Mouse (Mus musculus): ENCODE data around the gene Dennd6a. TPM values are rescaled to one million over a fixed set of nuclear protein-coding genes. Genes with fewer than 3 reads are reported as not detected.

Dennd6a gene
- total RNA-seq, 1 experiment from 2014 or later, result 52.7 TPM

DNA sequence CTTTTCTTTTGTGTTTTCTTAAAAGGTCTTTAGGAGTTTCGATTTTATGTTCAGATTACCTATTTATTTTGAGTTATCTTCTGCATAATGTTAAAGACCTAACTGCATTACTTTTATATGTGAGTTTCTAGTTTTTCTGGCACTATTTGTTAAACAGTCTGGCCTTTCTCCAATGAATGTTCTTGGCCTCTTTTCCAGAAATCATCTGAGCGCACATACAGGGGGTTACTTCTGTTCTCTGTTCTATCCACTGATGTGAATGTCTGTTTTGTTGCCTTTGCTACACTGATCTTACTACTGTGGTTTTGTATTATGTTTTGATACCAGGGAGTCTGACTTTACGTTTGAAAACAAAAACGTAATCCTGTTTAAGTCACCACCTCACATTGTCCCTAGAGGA is 3.8 kb upstream of the Dennd6a start:
- ATAC-seq (replicated peaks; ENCODE audit: low read depth, poor library complexity, severe bottlenecking), result no peak

DNA sequence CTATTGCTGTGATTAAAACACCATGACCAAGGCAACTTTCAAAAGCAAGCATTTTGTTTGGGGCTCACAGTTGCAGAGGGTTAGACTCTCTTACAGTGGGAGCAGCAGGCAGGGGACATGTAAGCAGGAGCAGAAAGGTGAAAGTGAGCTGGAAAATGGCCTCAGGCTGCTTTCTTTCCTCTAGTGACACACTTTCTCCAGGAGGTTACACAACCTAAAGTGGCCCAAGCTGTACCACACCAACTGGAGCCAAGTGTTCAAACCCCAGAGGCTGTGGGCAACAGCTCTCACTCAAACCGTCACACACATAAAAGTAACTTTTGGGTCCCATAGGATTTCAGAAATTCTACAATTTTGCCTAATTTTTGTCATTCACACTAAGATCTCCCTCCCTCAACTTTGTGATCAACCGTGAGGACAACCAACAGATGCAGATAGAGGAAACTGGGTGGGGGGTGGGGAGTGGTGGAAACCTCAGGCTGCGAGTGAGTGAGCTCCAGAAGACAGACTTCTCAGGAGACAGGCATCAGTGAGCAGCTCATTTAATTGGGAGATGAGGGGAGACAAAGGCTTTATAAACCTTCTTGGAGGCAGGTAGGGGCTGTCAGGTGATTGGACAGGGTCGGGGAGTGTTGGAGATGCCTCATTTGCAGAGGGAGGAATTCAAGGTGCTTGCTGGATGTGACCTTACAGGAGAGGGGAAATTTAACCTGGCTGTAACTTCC is 1.5 kb upstream of the Dennd6a start:
- ATAC-seq (replicated peaks; ENCODE audit: low read depth, poor library complexity, severe bottlenecking), result peak; percentile 29; the same call in 1 of the 2 replicates

- ATAC-seq (replicated peaks; ENCODE audit: low read depth, poor library complexity, severe bottlenecking), result no peak
Observed at GRCm38 (mm10) chr14:26576255-26576780, 2.7 kb downstream of the Dennd6a start.

DNA sequence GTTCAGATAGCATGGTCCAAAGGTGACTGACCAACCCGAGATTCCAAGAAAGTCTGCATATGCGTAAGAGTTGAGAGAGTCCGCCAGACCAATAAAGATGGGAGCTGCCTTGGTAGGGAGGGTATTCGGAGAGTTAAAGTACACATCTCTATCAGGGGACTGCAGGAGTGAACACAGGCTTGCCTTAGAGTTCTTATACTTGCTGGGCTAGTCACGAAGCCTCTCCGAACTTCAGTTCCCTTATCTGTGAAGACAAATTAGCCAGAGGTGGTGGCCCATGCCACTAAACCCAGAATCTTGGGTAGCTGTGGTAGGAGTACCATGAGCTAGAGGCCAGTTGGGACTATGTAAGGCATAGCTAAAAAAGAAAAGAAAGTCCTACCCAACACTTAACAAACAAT is 5.1 kb downstream of the Dennd6a start:
- ATAC-seq (replicated peaks; ENCODE audit: low read depth, poor library complexity, severe bottlenecking), result peak; percentile 51

DNA sequence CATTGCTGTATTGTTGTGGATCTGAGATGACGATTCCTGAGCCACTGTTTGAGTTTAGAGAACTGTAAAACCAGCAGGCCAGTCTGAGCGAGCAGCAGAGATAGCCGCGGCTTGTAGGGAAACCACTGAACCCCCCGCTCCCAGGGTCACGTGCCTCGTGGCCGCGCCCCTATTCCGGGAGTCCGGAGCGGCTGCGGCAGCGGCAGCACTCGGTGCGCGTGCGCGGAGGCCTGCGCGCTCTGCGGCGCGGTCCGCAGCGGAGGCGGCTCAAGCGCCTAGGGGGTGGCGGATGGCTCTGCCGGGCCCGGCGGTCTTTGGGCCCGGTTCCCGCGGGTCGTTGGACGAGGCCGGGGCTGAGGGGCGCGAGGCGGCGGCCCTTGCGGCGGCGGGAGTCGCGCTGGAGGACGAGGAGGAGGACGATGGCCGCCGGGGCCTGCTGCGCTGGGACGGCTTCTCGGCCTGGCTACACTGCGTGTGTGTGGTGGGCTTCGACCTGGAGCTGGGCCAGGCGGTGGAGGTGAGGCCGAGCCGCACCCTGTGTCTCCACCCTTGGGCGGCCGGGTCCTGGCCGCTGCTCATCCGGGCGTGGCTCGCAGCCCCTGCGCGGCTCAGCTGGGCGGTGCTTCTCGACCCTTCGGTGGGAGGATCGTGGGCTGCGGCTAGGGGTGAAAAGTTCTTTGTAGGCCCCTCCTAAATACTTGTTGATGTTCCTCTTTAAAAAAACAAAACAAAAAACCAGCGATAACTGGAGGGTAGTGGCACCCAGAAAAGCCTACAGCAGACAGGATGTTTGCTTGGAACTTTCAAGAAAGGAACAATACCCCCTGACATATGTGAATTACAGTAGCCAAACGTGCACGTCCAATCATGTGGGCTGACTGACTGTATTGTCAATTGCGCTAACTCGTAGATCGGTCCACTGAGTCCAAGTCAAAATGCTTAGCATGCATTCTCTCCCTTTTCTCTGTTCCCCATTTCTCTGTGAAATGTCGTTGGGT is 6.0 kb downstream of the Dennd6a start:
- ATAC-seq (replicated peaks; ENCODE audit: low read depth, poor library complexity, severe bottlenecking), result peak; percentile 89

DNA sequence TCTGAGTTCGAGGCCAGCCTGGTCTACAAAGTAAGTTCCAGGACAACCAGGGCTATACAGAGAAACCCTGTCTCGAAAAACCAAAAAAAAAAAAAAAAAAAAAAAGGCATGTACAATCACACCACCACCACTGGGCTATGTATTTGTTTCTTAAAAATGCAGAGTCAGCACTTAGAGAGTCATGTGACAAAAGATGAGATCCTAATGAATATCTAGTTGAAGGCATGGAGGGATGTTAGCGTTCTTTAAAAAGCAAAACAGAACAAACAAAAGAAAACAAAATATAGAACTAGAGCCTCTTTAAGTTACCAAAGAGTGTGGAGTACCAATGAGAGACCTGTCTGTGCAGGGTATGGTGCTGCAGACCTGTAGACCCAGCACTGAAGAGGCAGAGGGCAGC is 10.0 kb downstream of the Dennd6a start:
- ATAC-seq (replicated peaks; ENCODE audit: low read depth, poor library complexity, severe bottlenecking), result no peak

GRCm38 (mm10) chr14:26587116-26587515 is 13.5 kb downstream of the Dennd6a start:
- peak; percentile 73 for ATAC-seq (replicated peaks; ENCODE audit: low read depth, poor library complexity, severe bottlenecking)

DNA sequence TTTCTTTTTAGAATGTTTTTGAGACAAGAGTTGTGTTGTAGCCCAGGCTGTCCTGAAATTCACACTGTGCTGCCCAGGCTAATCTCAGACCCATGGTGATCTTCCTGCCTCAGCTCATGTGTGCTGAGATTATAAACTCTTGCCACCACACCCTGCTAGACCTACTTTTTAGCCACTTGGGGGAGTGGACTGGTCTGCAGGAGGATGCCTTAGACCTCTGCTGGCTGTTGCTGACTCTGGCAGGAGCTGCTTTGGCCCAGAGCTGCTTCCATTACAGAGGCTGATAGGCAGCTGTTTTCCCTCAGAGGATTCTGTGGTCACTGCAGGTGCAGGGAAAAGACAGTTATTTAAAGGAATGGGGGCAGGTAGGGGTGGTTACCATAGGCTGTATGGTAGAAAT is 17.7 kb downstream of the Dennd6a start:
- ATAC-seq (replicated peaks; ENCODE audit: low read depth, poor library complexity, severe bottlenecking), result peak; percentile 21; the same call in 1 of the 2 replicates

DNA sequence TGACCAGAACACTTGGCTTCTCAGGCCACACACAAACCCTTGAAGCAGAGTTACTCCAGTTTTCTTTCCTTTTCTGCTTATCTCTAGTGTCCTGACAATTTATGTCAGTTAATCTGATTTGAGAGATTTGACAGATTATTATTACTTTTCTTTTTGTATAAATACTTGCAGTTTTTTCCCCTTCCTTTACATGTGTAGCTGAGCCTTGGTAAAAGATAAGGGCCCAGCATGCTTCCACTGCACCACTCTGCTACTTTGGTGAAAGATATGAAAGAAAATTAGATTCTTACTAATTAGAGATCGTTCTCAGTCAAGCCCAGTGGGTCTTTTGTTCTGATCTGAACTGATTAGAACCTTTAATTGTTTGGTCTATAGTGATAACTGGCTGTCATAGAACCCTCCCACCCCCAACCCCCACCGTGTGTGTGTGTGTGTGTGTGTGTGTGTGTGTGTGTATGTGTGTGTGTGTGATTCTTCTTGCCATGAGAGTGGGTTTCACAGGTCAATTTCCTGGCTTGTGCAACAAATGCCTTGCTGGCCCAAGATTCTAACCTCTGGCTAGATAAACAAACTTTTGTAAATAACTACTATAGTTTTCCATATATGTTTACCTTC is 19.7 kb downstream of the Dennd6a start:
- ATAC-seq (replicated peaks; ENCODE audit: low read depth, poor library complexity, severe bottlenecking), result no peak

DNA sequence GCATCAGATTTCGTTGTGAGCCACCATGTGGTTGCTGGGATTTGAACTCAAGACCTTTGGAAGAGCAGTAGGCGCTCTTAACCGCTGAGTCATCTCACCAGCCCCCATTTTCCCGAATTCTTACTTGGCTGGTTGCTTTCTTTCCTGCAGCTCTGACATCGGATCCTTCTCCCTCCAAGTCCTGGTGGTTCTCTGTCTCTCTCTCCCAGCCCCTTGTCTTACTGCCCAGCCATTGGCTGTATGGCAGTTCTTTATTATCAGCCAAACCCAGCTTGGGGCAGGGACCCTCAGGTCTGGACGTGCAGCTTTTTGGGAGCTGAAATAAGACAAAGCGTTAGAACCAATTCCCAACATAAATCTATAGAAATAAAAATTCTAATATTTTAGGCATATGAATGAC is 21.5 kb downstream of the Dennd6a start:
- ATAC-seq (replicated peaks; ENCODE audit: low read depth, poor library complexity, severe bottlenecking), result 0 out of 2 replicates have a peak, but pooled peaks have one; percentile 40

DNA sequence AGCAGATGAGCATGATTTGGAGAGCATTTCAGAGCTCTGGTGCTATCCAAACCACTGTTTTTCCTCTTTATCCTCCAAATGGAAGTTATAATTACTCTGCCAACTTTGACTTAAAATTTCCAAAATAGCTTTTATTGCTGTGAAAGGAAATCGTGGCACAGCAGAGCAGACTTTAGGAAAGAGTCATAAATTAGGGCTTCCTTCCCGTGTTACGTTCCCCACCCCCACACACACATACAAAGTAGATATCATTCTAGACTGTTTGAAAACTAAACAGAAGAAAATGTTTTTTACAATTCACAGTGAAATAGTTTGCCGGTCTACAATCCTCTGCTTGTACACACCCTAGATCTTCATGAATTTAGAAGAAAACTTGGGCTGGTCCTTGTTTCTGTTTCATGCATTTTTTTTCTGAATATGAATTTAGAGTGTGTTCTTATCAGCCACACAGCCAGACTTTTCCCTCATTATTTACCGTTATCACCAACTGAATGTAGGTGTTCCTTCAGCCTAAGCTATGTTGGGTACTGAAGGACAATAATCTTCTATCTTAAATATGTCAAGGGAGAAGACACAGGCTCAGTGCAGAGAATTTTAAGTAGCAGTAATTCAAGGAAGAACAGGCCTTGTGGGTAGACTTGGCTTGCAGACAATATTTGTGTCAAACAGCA is 22.2 kb downstream of the Dennd6a start:
- ATAC-seq (replicated peaks; ENCODE audit: low read depth, poor library complexity, severe bottlenecking), result peak; percentile 47

- no peak for ATAC-seq (replicated peaks; ENCODE audit: low read depth, poor library complexity, severe bottlenecking)
Observed at GRCm38 (mm10) chr14:26605354-26605753, 31.7 kb downstream of the Dennd6a start.

DNA sequence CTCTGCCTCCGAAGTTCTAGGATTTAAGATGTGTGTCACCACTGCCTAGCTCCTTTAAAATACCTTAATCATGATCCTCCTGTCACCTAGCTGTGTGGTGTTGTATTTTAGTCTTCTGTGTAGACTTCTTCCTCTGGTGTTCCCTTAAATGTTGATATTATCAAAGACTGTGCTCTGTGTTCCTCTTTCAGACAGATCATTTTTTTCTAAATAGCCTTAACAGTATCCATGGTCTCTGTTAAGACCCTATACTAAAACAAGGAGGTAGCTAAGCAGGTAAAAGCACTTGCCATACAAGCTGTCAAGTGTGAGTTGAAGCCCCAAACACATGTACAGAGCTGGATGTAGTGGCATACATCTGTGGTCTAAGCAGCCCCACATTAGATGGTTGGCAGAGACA is 36.0 kb downstream of the Dennd6a start:
- ATAC-seq (replicated peaks; ENCODE audit: low read depth, poor library complexity, severe bottlenecking), result no peak

DNA sequence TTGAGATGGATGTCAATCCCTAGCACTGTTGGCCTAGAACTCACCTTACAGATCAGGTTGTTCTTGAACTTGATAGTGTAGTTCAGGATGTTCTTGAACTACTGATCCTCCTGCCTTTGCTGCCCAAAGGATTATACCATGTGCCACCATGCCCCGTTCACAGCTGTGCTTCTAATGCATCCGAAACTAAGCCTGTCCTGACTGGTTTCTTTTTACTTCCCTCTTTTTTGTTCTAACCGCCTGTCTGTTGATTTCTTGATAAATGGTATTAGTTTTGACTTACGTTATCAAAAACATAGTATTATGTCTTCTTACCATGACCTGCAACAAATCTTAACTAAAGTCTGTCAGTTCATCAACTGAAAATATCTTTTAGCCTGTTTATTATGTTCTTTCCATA is 37.0 kb downstream of the Dennd6a start:
- ATAC-seq (replicated peaks; ENCODE audit: low read depth, poor library complexity, severe bottlenecking), result peak; percentile 66; the same call in 1 of the 2 replicates

DNA sequence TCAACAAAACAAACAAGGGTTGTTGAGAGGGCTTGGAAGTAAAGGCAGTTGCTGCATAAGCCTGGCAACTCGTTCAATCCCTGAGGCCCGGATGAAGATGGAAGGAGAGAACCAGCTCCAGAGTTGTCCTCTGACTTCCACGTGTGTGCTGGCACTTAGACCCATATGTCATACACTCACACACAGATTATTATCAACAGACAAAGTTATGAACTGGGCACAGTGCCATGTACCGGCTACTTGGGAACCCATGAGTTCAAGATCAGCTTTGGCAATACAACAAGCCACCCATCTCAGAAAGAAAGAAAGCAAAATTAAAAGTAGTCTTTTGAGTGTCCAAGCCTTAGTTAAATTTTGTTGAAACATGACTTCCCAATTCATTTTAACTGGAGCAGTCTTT is 51.6 kb downstream of the Dennd6a start:
- no peak for ATAC-seq (replicated peaks; ENCODE audit: low read depth, poor library complexity, severe bottlenecking)

DNA sequence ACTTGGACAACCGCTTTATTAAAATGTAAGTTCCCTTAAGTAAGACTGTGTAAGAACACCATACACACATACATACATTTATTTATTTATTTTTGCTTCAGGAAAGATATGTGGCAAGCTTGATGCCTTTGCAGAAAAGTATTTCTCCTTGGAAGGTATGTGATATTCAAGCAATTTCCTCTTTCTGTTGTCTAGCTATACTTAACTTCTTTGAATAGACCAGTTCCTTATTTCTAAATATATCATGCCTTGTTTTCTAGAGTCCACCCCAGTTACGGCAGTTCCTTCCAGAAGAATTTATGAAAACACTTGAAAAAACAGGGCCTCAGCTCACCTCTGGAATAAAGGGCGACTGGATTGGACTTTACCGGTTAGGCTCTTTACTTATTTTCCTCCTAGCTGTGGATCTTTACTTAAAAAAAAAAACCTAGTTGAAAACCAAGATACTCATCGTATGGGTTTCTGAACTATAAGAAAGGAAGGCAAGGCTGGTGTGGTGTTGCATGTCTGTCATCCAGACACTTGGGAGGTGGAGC is 53.0 kb downstream of the Dennd6a start:
- ATAC-seq (replicated peaks; ENCODE audit: low read depth, poor library complexity, severe bottlenecking), result peak; percentile 79

DNA sequence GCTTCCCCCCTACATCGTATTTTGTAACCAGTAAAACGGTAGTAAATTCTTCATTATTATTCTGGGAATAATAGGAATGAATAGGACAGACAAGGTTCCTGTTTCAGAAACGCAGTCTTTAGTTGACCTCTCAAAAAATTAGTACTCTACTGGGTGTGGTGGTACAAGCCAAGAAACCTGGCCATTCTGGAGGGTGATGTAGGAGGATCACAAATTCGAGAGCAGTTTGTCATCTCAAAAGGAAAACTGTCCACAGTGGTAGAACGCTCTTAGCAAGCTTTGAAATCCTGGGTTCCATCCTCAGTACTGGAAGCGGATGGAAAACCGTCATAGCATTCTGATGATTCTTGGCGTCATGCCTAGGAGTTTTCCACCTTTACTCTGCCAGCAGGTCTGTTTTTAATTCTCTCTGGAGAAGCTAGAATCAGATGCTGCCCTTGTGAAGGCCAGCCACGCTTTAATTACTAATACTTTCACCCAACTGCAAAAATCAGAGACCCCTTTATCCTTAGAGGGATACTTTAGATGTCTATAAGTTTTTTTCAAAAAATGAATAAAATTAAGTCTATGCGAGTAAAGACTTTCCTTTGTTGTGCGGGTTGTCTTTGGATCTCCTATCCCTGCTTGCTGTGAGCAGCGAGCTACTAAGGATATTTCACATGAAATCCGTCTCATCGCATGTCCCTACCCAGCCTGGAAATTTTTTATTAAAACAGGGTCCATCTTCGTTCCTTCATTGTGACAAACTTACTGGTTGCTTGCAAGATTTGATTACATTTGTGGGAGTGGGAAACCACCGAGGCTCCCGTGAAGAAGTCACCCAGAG is 63.6 kb downstream of the Dennd6a start:
- ATAC-seq (replicated peaks; ENCODE audit: low read depth, poor library complexity, severe bottlenecking), result no peak

DNA sequence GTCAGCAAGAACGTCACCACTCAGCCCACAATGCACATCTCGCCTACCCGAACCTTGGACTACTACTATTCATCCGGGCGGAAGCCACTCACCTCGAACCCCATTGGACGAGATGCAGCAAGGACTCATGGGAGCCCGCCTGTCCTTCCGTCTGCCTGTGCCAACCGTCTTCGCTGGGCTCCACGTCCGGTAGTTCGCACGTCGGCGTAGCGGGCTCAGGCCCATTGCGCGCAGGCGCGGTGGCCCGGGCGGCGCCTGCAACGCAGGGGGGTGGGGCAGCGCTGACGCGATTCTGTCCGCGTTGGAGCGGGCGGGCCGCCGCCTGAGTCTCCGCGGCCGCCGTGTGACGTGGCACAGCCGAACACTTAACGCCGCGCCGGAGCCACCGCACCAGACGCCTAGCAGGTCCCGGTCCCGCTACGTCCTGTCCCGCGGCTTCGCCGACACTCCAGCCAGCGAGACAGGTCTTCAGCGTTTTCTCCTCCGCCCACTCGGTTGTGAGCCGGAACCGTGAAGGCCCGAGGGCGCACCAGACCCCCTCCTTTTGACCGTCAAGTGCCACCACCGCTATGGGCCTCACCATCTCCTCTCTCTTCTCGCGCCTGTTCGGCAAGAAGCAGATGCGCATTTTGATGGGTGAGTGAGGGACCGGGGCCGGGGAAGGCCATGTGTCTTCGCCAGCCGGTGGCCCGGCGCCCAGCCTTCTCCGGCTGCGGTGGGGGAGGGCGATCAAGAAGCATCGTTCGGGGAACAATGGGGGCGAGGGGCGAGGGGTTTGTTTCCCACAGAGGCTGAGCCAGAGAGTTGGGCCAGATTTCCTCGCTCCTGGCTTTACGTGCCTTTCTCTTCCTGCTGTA is 64.4 kb downstream of the Dennd6a start, which contains the start of gene Arf4:
Gene Arf4 (plus strand): TSS at position 224 of the 857 bp plus-strand sequence.
- ATAC-seq (replicated peaks; ENCODE audit: low read depth, poor library complexity, severe bottlenecking), result peak; percentile 94
